Mouse (Mus musculus) liver, adult (tissue): ENCODE data around the gene Pla2g1b.

Experiments used
- GATA4 ChIP-seq: IDR thresholded peaks from 2 replicates; pipeline ENCODE4 v1.6.1; 2014; ENCODE audit warnings: mild to moderate bottlenecking, low read length; ENCODE audit not compliant: insufficient replicate concordance

Gene Pla2g1b

GRCm38 (mm10) chr5:115487942-115488580 lies 22.0 kb downstream of the Pla2g1b start:
- TF ChIP-seq GATA4, result no peak

- no peak for TF ChIP-seq GATA4
Measured at GRCm38 (mm10) chr5:115488841-115489698, 23.0 kb downstream of the Pla2g1b start.

- peak; percentile 45; the same call in 1 of the 2 replicates for TF ChIP-seq GATA4
Measured at GRCm38 (mm10) chr5:115489699-115490637, 23.9 kb downstream of the Pla2g1b start.

GRCm38 (mm10) chr5:115490638-115491000 lies 24.6 kb downstream of the Pla2g1b start:
- TF ChIP-seq GATA4, result no peak

- TF ChIP-seq GATA4, result no peak
Measured at GRCm38 (mm10) chr5:115491076-115491475, 25.0 kb downstream of the Pla2g1b start.

GRCm38 (mm10) chr5:115491771-115492322 lies 25.8 kb downstream of the Pla2g1b start:
- no peak for TF ChIP-seq GATA4

GRCm38 (mm10) chr5:115492711-115493335 lies 26.8 kb downstream of the Pla2g1b start:
- TF ChIP-seq GATA4, result no peak

- no peak for TF ChIP-seq GATA4
Measured at GRCm38 (mm10) chr5:115493441-115493840, 27.4 kb downstream of the Pla2g1b start.

GRCm38 (mm10) chr5:115497033-115497432 lies 31.0 kb downstream of the Pla2g1b start:
- no peak for TF ChIP-seq GATA4

GRCm38 (mm10) chr5:115498307-115499240 lies 32.5 kb downstream of the Pla2g1b start:
- TF ChIP-seq GATA4, result no peak

- TF ChIP-seq GATA4, result no peak
Measured at GRCm38 (mm10) chr5:115500383-115500935, 34.4 kb downstream of the Pla2g1b start.

GRCm38 (mm10) chr5:115503035-115503434 lies 37.0 kb downstream of the Pla2g1b start:
- no peak for TF ChIP-seq GATA4

GRCm38 (mm10) chr5:115506454-115507201 lies 40.6 kb downstream of the Pla2g1b start, which contains the start of gene Pxn:
TSS of gene Pxn (plus strand) at chr5:115506676.
- no peak for TF ChIP-seq GATA4
